Mouse (Mus musculus): ENCODE results near the gene Tectb. TPM values are rescaled to one million over a fixed set of nuclear protein-coding genes. Genes with fewer than 3 reads are reported as not detected.

Tectb gene
- total RNA-seq, 2 experiments from 2014 or later = not detected

DNA sequence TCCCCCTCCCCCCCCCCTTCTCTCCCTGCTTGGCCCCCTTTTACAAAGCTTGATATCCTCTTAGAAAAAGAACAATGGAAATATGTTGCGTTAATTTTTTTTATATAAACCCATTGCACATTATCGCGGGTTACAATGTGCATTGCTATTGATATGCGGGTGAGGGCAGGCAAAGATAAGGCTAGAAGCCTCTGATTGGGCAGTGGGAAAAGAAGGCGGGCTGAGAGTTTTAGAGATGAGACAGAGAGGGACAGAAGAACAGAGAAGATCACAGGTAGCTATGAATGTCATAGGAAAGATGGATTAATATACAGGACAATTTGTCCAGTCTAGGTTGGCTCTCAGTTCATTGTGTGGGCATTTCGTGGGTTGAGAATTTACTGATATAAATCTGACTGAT is 26.7 kb downstream of the Tectb start:
- no peak for ATAC-seq (replicated peaks; ENCODE audit: poor library complexity, severe bottlenecking)

DNA sequence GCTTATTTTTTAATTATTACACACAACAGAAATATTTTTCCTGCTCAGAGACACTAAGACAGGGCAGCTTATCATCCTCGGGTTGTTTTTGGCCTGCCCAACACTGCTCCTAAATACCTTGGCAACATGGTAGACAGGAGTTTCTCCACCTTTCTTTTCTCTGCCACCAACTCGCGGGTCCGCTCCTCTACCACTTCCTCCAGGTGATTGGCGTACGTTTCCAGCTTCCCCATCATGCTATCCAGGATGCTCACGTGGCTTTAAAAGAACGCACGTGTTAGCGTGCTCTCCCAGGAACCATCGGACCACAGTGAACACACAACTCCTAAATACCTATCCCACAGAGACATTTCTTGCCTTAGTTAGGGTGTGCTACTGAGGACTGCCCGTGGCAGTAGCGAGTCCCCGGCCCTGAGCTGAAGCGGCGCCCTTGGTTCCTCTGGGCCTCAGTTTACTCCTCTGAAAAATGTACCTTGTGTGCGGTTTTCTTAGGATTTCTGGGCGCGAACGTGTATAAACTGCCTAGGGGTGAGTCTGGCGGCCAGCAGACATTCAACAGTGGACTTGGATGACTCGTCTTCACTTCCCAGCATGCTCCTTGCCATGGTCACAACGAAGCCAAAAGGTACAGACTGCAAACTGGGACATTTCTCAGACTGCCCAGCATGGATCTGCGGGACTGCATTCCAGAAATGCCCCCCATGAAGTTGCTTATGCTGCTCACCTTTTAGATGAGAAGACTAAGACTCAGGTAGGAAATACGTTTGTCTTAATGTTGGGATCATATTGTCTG is 27.4 kb downstream of the Tectb start:
- no peak for ATAC-seq (replicated peaks; ENCODE audit: poor library complexity, severe bottlenecking)

DNA sequence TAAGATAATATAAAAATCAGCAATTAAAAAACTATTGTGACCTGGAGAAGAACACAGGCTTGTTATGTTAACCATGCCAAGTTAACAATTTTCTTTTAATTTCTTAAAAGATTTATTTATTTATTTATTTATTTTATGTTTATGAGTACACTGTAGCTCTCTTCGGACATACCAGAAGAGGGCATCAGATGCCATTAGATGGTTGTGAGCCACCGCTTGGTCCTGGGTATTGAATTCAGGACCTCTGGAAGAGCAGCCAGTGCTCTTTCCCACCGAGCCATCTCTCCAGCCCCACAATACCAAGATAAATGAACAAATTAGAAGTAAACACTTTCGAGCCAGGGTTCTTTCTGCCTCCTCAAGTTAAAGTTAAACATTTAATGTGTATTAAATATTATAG is 28.1 kb downstream of the Tectb start:
- no peak for ATAC-seq (replicated peaks; ENCODE audit: poor library complexity, severe bottlenecking)

- ATAC-seq (replicated peaks; ENCODE audit: poor library complexity, severe bottlenecking) = no peak
Measured at GRCm38 (mm10) chr19:55209084-55209483, 28.6 kb downstream of the Tectb start.

GRCm38 (mm10) chr19:55211698-55212097 is 31.2 kb downstream of the Tectb start:
- ATAC-seq (replicated peaks; ENCODE audit: poor library complexity, severe bottlenecking) = no peak

DNA sequence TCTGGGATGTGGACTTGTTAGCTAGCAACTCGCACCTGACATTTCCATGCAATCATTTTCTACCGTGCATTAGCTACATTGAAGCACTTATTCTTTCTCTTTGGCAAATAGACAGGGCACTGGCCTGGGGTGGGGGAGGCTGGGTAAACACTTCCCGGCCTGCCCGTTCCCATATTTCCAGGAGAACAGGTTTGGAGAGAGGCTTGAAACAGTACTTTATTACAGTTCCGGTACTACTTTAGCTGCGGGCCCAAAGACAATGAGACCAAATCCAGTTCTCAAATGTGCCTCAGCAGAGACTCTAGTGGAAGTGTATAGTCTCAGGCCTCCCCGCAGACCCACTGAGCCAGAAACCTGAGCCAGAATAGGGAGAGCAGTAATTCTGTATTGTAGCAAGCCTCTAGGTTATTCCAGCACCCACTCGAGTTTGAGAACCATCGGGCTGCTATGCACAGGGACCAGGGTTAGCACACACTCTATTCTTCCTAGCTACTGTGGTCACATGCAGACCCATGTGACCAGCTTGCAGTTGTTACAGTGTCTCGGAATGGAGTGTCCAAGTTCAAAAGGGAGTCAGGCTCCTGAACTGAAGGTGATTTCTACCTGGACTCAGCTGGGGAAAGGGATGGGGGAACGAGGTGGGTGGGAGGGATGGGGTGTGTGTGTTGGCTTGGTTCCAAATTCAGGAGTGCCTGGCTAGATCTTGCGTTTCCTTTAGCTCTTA is 33.2 kb downstream of the Tectb start:
- no peak for ATAC-seq (replicated peaks; ENCODE audit: poor library complexity, severe bottlenecking)

DNA sequence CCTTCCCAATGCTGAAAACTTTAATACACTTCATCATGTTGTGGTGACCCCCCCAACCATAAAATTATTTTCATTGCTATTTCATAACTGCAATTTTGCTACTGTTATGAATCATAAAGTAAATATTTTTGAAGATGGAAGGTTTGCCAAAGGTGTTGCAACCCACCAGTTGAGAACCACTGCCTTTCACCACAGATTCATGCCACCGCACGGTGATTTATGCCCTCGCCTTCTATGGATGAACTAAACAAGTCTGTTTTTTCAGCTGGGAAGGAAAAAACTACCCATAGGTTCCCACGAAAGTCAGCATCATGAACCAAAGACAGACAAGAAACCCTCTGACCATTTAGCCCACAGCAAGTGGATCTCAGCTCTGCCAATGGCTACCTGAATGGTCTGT is 36.3 kb downstream of the Tectb start:
- no peak for ATAC-seq (replicated peaks; ENCODE audit: poor library complexity, severe bottlenecking)

DNA sequence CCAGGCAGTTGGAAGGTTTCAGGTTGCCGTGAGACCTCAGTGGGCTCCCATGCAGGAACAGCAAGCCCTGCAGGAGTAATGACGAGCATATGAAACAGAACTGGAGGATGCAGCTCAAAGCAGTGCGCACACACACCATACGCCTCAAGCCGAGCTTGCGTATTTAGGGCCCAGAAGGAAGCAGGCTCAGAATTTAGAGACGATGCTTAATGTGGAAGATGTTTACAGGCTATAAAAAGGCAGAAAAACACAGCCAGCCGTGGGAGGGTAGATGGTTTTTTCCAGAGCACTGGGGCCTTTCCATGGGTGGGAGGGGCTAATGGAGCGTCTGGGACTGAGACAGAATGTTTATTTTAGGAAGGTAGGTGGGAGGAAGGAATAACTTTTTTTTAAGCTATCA is 36.8 kb downstream of the Tectb start:
- no peak for ATAC-seq (replicated peaks; ENCODE audit: poor library complexity, severe bottlenecking)

DNA sequence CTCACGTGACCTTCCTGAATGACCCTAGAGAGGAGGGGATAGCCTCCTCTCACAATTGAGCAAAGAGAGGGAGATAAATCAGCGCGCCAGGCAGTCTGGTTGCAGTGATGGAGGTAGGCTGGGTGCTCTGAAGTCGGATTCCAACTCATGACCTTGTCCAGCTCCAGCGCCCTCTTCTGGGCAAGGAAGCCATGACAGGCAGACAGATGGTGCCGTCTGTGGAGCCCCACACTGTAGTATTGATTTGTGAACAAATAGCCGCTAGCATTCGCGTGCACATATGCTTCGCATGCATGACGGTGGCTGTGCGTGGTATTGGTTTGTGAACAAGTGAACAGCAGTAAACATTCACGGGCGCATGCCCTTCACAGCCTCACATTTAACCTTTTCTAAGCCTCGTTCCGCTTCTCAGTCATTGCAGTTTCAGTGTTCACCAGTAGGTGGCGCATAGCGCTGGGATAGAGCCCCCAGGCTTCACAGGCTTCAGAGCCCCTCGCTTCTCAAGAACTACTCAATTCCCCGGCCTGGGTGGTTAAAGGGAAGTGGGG is 37.7 kb downstream of the Tectb start:
- ATAC-seq (replicated peaks; ENCODE audit: poor library complexity, severe bottlenecking) = peak; percentile 96

GRCm38 (mm10) chr19:55218741-55219221 is 38.2 kb downstream of the Tectb start:
- ATAC-seq (replicated peaks; ENCODE audit: poor library complexity, severe bottlenecking) = 0 out of 2 replicates have a peak, but pooled peaks have one; percentile 2

DNA sequence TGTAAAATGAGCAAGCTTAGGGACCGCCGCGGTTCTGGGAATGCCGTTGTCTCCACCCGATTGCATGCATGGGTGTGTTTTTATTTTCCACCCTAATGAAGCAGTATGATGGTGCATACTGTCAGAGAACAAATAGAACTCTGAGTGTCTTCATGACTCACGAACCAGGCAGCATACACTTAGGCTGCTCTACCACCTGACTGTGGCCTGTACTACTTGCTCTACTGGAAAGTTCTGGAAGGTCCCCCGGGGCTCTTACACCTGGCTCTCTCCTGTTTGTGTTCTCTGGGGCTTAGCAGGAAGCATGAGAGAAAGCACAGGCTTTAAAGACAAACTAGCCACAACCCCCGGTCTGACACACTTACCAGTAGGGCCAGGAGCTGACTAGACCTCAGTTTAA is 38.8 kb downstream of the Tectb start:
- ATAC-seq (replicated peaks; ENCODE audit: poor library complexity, severe bottlenecking) = no peak

GRCm38 (mm10) chr19:55221208-55221607 is 40.7 kb downstream of the Tectb start:
- ATAC-seq (replicated peaks; ENCODE audit: poor library complexity, severe bottlenecking) = no peak

GRCm38 (mm10) chr19:55222268-55222667 is 41.7 kb downstream of the Tectb start:
- no peak for ATAC-seq (replicated peaks; ENCODE audit: poor library complexity, severe bottlenecking)

DNA sequence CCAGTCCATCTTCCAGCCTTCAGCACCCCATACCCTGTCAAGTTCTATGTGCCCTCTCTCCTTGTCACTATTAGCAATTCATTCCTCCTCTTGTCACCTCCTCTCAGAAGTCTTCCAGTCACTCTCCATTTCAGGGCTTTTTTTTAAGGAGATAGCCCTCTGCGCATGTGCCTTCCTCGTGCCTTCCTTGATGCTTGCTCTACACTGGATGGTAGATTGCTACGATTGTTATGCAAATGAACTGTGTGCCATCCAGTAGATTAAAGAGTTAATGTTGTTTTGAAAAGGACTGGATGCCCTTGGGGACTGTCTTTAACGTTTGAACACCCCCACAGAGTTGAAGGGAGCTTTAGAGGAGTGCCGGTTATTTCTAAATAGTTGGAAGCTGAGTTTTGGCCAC is 46.1 kb downstream of the Tectb start:
- ATAC-seq (replicated peaks; ENCODE audit: poor library complexity, severe bottlenecking) = no peak

- peak; percentile 79 for ATAC-seq (replicated peaks; ENCODE audit: poor library complexity, severe bottlenecking)
Measured at GRCm38 (mm10) chr19:55227135-55227534, 46.6 kb downstream of the Tectb start.

- ATAC-seq (replicated peaks; ENCODE audit: poor library complexity, severe bottlenecking) = no peak
Measured at GRCm38 (mm10) chr19:55231081-55231480, 50.5 kb downstream of the Tectb start.

DNA sequence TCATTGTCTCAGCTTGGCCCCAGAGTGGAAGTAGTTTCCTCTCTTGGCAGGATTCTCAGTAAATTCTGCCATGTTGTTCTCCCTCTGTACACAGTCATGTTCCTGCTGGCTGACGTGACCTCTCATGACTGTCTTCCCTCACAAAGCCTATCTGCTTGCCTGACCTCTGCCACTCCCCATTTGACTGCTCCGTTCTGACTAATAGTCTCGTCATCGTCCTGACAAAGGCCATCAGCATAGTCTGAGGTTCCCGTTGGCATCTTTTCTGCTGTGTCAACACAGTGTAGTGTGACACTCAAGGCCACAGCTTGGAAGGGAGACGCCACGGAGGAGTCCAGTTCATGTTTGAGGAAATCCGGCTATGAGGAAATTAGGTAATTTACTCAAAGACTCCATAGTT is 51.6 kb downstream of the Tectb start:
- peak; percentile 82 for ATAC-seq (replicated peaks; ENCODE audit: poor library complexity, severe bottlenecking)

GRCm38 (mm10) chr19:55236026-55236425 is 55.5 kb downstream of the Tectb start:
- ATAC-seq (replicated peaks; ENCODE audit: poor library complexity, severe bottlenecking) = no peak

DNA sequence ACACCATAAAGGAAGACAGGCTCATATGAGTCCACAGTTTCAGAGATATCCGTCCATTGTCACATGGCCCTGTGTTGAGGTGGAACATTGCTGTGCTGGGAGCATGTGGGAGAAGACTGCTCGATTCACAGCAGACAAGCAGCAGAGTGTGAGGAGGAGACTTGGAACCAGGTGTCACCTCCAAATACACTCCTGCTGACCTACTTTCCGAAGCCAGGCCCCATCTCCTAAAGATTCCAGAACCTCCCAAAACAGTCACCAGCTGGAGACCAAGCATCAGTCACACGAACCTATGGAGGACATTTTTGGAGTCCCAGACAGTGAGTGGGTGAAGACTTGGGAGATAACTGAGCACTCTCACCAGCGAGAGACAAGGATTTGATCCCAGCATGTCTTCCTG is 56.0 kb downstream of the Tectb start:
- no peak for ATAC-seq (replicated peaks; ENCODE audit: poor library complexity, severe bottlenecking)

DNA sequence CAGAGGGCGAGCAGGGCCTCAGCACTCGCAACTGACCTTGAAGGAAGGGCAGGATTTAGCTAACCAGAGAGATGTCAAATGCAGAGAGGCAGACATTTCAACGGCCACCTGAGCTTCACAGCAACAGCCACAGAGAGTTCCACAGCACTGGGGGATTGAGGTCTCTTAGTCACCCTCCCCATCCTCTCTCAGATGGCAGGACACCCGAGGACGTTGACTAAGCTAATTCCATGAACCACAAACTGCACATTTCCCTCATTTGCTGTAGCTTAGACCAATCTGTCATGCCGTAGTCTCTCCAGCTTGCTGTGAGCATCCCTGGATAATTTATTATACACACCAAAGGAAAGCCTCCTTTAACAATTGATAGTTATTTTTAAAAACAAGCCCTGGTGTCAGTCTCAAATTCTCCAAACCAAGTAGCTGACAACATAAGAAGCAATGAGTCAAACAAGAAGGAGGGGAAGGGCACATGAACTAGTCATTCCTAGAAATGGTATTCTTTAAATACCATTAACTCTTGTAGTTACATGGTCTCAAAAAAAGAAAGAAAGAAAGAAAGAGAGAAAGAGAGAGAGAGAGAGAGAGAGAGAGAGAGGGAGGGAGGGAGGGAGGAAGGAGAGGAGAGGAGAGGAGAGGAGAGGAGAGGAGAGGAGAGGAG is 59.4 kb downstream of the Tectb start:
- ATAC-seq (replicated peaks; ENCODE audit: poor library complexity, severe bottlenecking) = no peak

- no peak for ATAC-seq (replicated peaks; ENCODE audit: poor library complexity, severe bottlenecking)
Measured at GRCm38 (mm10) chr19:55241186-55241645, 60.7 kb downstream of the Tectb start, which contains the start of gene Gucy2g. Gucy2g (minus strand) TSS chr19:55241236.

Measured in granulocyte monocyte progenitor cell, adult 5-6 weeks (primary cell).